Mouse (Mus musculus) forebrain, embryonic 16.5 days (tissue): Measurements from ENCODE around the gene Vamp4. TPM values are rescaled to one million over a fixed set of nuclear protein-coding genes. Genes with fewer than 3 reads are reported as not detected.

ENCODE experiments used
- ATAC-seq: fragments of 200-750 bp; cut with Nextera tagmentation; 2 replicates; pipeline ENCODE4 v1.8.0; 2017; ENCODE audit warnings: mild to moderate bottlenecking, moderate library complexity
- H3K27ac ChIP-seq: fragments of 300-500 bp; sonication (generic); 2 replicates; pipeline ENCODE4 v1.5.1; 2014; ENCODE audit warnings: low read length, control low read depth
- H3K27me3 ChIP-seq: fragments of 300-500 bp; sonication (generic); replicated peaks from 2 replicates; pipeline ENCODE4 v1.6.1; 2014; ENCODE audit warnings: low read length; ENCODE audit not compliant: control insufficient read depth, insufficient read depth
- H3K36me3 ChIP-seq: fragments of 300-500 bp; sonication (generic); 2 replicates; pipeline ENCODE4 v1.6.1; 2014; ENCODE audit not compliant: control insufficient read depth, insufficient read depth
- H3K4me1 ChIP-seq: fragments of 300-500 bp; sonication (generic); replicated peaks from 2 replicates; pipeline ENCODE4 v1.6.1; 2014; ENCODE audit warnings: low read length; ENCODE audit not compliant: control insufficient read depth, insufficient read depth
- H3K4me2 ChIP-seq: fragments of 300-500 bp; sonication (generic); 2 replicates; pipeline ENCODE4 v1.6.1; 2014; ENCODE audit warnings: mild to moderate bottlenecking, low read length, control low read depth
- H3K4me3 ChIP-seq: fragments of 300-500 bp; sonication (generic); replicated peaks from 2 replicates; pipeline ENCODE4 v1.5.1; 2014; ENCODE audit warnings: mild to moderate bottlenecking, low read length, control low read depth
- H3K9ac ChIP-seq: fragments of 300-500 bp; sonication (generic); replicated peaks from 2 replicates; pipeline ENCODE4 v1.6.1; 2014; ENCODE audit warnings: low read depth, low read length, control low read depth
- H3K9me3 ChIP-seq: fragments of 300-500 bp; sonication (generic); 2 replicates; pipeline ENCODE4 v1.6.1; 2016; ENCODE audit warnings: low read length; ENCODE audit not compliant: control insufficient read depth
- WGBS: fragments of 180-500 bp; shearing (Covaris S2); extraction: QIAGEN DNeasy Blood & Tissue Kit; methylation state at CpG from one replicate; pipeline ENCODE4 v1.1.7; 2014; 5-methylcytosine and 5-hydroxymethylcytosine counted together
- polyA plus RNA-seq: library from polyadenylated mRNA; unstranded; fragments of >200 nt; fragmentation: Nextera tagmentation; extraction: Ambion mirVana; gene quantifications from 2 replicates; pipeline ENCODE4 v1.2.1, GENCODE M21; 2015

The Vamp4 gene
- polyA plus RNA-seq, 1 experiment from 2014 or later, result 79.8 TPM

- Histone ChIP-seq H3K9ac (peak overlapping the region; percentile 67), H3K4me2 (peak overlapping the region; percentile 78), H3K36me3 (peaks cover 11% of the 10 kb centered on the region), H3K27ac (peak overlapping the region; percentile 83), H3K27me3 (no peaks in the 10 kb centered on the region), H3K4me1 (peaks cover 14% of the 10 kb centered on the region), H3K9me3 (no peaks in the 10 kb centered on the region), H3K4me3 (peak overlapping the region; percentile 64)
- 64% methylated on average over 10 of the region's 10 CpGs for WGBS
- ATAC-seq, result no peak
These were observed 21.2 kb upstream of the Vamp4 start for GRCm38 (mm10) chr1:162548917-162549613.

DNA sequence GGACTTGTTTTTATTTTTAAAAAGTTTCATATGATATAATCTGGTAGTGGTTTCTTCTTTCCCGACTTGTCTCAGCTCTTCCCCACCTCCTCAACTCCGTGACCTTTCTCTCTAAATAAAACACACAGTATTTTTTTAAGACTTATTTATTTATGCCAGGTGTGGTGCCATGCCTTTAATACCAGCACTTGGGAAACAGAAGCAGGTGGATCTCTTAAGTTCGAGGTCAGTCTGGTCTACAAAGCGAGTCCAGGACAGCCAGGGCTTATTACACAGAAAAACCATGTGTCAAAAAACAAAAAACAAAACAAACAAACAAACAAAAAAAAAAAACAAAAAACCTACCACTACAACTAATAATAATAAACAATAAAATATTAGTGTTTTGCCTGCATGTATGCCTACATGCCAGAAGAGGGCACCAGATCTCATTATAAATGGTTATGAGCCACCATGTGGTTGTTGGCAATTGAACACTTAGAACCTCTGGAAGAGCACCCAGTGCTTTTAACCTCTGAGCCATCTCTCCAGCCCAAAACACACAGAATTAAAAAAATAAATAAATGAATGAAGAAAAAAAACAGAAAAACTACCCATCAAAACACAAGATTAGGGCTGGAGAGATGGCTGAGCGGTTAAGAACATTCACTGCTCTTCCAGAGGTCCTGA lies 20.6 kb upstream of the Vamp4 start:
- 81% methylated on average over 5 of the region's 5 CpGs for WGBS
- Histone ChIP-seq H3K9me3 (no peaks in the 10 kb centered on the region), H3K9ac (no peak overlapping the region), H3K4me3 (no peak overlapping the region), H3K4me2 (no peak overlapping the region), H3K36me3 (peaks cover 6% of the 10 kb centered on the region; the same call in 1 of the 2 replicates), H3K27me3 (no peaks in the 10 kb centered on the region), H3K27ac (no peak overlapping the region), H3K4me1 (peaks cover 14% of the 10 kb centered on the region)
- no peak for ATAC-seq

- Histone ChIP-seq H3K9me3 (no peaks in the 10 kb centered on the region), H3K36me3 (no peaks in the 10 kb centered on the region), H3K4me2 (no peak overlapping the region), H3K27ac (no peak overlapping the region), H3K4me1 (0 out of 2 replicates have a peak, but pooled peaks cover 2% of the 10 kb centered on the region), H3K27me3 (no peaks in the 10 kb centered on the region), H3K9ac (no peak overlapping the region), H3K4me3 (no peak overlapping the region)
- ATAC-seq, result no peak
- 87% methylated on average over 9 of the region's 9 CpGs for WGBS
These were observed 17.4 kb upstream of the Vamp4 start for GRCm38 (mm10) chr1:162552956-162553355.

DNA sequence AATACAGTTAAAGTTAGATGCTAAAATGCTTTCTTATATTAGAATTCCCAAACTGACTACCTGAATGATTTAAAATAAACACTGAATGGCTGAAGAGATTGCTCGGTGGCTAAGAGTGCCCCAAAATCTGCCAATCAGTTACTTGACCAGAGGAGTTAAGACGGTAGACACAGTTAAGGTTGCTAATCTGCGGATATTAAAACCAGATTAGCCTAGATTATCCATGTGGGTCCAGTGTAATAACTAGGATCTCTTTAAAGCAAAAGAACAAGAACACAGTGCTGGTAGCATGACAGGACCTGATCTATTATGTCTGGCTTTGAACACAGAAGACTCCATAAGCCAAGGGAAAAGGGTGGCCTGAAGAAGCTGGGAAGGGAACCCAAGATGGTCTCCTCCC lies 16.1 kb upstream of the Vamp4 start:
- ATAC-seq, result no peak
- Histone ChIP-seq H3K4me1 (no peaks in the 10 kb centered on the region), H3K9me3 (no peaks in the 10 kb centered on the region), H3K4me3 (no peak overlapping the region), H3K27ac (no peak overlapping the region), H3K4me2 (no peak overlapping the region), H3K36me3 (no peaks in the 10 kb centered on the region), H3K27me3 (no peaks in the 10 kb centered on the region), H3K9ac (no peak overlapping the region)
- 86% methylated on average over 3 of the region's 3 CpGs for WGBS

DNA sequence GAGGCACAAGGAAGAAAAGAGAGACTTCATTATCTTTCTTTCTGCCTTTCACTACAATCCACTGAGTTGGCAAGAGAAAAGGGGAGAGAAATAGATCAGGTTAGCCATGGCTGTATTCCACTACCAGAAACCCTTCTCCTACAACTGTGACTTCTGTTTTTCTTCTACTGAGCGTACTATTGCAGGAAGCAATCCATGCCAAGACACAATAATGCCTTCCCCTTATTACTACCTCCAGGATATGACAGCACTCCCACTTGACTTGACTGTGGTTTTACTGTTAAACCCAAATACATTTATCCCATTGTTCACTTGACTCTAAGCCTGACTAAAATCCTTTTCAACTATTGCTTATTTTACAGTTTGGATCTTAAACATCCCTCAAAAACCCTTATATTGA lies 7.1 kb upstream of the Vamp4 start:
- H3K4me3 ChIP-seq, result no peak overlapping the region
- no peaks in the 10 kb centered on the region for H3K9me3 ChIP-seq
- H3K36me3 ChIP-seq, result no peaks in the 10 kb centered on the region
- no peak overlapping the region for H3K4me2 ChIP-seq
- H3K9ac ChIP-seq, result no peak overlapping the region
- 100% methylated on average over 1 of the region's 1 CpGs for WGBS
- H3K27ac ChIP-seq, result no peak overlapping the region
- no peaks in the 10 kb centered on the region for H3K27me3 ChIP-seq
- no peak for ATAC-seq
- no peaks in the 10 kb centered on the region for H3K4me1 ChIP-seq

GRCm38 (mm10) chr1:162564992-162565391 lies 5.3 kb upstream of the Vamp4 start:
- ATAC-seq, result no peak
- Histone ChIP-seq H3K9ac (no peak overlapping the region), H3K4me3 (no peak overlapping the region), H3K27me3 (no peaks in the 10 kb centered on the region), H3K4me2 (no peak overlapping the region), H3K9me3 (no peaks in the 10 kb centered on the region), H3K27ac (no peak overlapping the region), H3K4me1 (peaks cover 6% of the 10 kb centered on the region), H3K36me3 (no peaks in the 10 kb centered on the region)
- WGBS, result 54% methylated on average over 3 of the region's 3 CpGs

DNA sequence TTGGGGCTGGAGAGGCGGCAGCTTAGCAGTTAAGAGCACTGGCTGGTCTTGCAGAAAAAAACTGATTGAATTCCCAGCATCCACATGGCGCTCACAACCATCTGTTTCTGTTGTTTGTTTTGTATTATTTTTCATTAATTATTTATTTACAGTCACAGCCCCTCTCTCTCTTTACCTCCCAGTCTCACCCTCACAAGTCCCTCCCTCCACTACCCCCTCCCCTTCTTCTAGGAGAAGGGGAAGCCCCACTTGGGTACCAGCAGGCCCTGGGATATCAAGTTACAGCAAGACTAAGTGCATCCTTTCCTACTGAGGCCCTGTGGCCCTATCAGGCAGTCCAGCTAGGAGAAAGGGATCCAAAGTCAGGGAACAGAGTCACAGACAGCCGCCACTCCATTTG lies 3.0 kb upstream of the Vamp4 start:
- Histone ChIP-seq H3K9me3 (no peaks in the 10 kb centered on the region), H3K4me1 (peaks cover 13% of the 10 kb centered on the region), H3K4me2 (no peak overlapping the region), H3K27ac (no peak overlapping the region), H3K27me3 (no peaks in the 10 kb centered on the region), H3K4me3 (no peak overlapping the region), H3K9ac (no peak overlapping the region), H3K36me3 (no peaks in the 10 kb centered on the region)
- no peak for ATAC-seq
- WGBS, result 53% methylated on average over 3 of the region's 3 CpGs

GRCm38 (mm10) chr1:162570931-162571601 lies 751 bp downstream of the Vamp4 start:
- H3K4me1 ChIP-seq, result peaks cover 13% of the 10 kb centered on the region
- under 1% methylated on average over 46 of the region's 46 CpGs for WGBS
- peak overlapping the region; percentile 64 for H3K4me2 ChIP-seq
- peak overlapping the region; percentile 89 for H3K4me3 ChIP-seq
- peaks cover 11% of the 10 kb centered on the region for H3K36me3 ChIP-seq
- peak overlapping the region; percentile 91 for H3K27ac ChIP-seq
- peak; percentile 6; the same call in 1 of the 2 replicates for ATAC-seq
- H3K27me3 ChIP-seq, result no peaks in the 10 kb centered on the region
- no peaks in the 10 kb centered on the region for H3K9me3 ChIP-seq
- H3K9ac ChIP-seq, result peak overlapping the region; percentile 89

DNA sequence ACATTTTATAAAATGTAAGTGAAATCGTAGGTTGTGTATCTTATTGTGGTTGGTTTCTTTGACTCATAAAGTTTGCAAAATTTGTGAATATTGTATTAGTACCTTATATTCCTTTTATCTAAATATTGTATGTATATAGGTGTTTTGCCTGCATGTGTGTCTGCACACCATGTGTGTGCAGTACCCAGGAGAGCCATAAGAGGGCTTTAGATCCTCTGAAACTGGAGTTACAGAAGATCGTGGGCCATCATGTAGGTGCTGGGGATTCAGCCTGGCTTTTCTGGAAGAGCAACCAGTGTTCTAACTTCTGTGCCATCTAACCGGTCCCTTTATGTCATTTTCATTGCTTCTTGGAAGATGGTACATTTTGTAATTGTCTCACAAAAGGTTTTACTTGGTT lies 4.8 kb downstream of the Vamp4 start:
- ATAC-seq, result no peak
- H3K9me3 ChIP-seq, result no peaks in the 10 kb centered on the region
- H3K9ac ChIP-seq, result no peak overlapping the region
- no peaks in the 10 kb centered on the region for H3K27me3 ChIP-seq
- H3K36me3 ChIP-seq, result peaks cover 28% of the 10 kb centered on the region
- no peak overlapping the region for H3K4me2 ChIP-seq
- 93% methylated on average over 3 of the region's 3 CpGs for WGBS
- no peak overlapping the region for H3K27ac ChIP-seq
- peaks cover 7% of the 10 kb centered on the region; the same call in 1 of the 2 replicates for H3K4me1 ChIP-seq
- no peak overlapping the region for H3K4me3 ChIP-seq
